Mouse (Mus musculus) urinary bladder, postnatal 4 days (tissue): ENCODE results near the gene Rgs9bp.

Experiments used
- DNase-seq, 2 experiments: peaks; one replicate each; pipeline ENCODE4 v3.0.0; 2021 to 2022; ENCODE audit warnings: low spot score in 2 of 2

Gene Rgs9bp

DNA sequence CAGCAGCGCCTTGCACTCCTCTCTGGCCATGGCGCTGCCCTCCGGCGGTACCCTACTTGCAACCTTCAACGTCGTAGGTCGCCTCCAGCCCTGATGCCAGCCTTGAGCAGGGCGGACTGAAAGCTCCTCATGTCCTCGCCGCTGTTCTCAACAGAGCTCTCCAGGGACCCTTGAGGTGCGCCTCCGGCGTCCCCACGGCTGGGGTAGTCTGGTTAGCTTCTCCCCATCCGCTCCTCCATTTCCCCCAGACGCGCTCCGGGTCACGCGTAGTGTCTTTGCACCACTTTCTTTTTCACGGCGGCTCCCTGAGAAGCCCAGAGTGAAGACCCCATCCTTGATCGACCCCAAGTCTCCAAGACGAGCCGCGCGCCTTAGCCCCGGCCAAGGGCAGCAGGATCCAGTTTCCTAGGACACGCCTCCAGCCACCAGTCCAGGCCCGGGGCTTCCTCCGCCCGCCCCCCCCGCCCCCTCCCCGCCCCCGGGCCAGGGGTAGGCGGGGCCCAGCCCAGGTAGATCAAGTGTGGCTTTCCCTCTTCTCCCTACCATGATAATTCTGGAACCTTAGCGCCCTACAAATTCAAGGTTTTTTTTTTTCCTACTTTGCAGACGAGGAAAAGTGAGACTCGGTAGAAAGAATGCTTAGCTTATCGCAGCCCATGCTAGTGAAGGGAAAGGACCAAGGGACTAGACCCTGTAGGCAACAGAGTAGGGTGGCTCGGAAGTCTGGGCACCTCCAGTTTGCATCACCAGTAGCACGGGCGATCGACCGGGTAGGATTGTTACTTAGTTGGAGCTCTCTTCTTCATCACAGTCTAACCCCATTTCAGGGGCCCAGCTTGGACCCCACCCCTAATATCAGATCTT lies at the start of gene Rgs9bp:
Gene Rgs9bp (minus strand): TSS at position 392 of the 864 bp plus-strand sequence.
- no peak for DNase-seq

DNA sequence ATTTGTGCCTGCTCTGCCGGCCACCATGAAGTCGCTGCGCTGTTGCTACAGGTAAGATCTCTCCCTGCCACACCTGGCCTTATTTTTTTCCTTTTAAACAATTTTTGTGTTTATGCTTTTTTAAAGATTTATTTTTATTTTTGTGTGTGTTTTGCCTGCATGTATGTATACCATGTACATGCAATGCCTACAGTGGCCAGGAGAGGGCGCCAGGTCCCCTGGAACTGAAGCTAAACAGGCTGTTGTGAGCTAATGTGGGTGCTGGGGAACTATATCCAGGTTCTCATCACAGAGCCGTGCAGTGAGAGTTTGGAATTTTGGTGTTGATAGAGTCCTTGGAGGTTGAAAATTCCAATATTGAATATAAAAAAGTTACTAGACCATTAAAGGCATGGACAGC lies 43.1 kb upstream of the Rgs9bp start:
- no peak for DNase-seq

DNA sequence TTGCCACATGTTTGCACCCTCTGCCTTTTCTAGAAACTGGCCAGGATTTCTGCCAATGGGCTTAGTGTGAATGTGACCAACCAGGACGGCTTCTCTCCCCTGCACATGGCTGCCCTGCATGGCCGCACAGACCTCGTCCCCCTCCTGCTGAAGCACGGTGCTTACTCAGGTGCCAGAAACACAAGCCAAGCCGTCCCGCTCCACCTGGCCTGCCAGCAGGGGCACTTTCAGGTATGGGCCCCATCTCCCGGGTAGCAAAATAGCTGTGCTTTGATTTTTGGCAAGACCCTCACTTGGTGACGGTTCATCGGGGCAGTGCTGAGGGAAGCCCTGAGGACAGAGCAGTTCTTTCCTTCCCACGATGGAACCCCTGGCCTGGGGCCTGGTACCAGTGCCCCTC lies 42.0 kb upstream of the Rgs9bp start:
- no peak for DNase-seq

DNA sequence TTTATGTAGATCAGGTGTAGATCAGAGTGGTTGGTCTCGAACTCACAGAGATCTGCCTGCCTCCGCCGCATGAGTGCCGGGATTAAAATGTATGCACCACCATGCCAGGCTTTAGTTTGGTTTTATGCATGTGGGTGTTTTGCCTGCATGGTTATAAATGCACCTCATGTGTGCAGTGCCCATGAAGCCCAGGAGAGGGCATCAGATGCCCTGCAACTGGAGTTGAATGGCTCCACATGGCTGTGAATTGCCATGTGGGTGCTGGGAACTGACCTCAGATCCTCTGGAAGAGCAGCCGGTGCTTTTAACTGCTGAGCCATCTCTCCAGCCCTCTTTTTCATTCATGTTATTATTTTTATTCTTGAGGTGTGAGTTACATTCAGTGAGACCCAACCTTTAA lies 40.7 kb upstream of the Rgs9bp start:
- no peak for DNase-seq

DNA sequence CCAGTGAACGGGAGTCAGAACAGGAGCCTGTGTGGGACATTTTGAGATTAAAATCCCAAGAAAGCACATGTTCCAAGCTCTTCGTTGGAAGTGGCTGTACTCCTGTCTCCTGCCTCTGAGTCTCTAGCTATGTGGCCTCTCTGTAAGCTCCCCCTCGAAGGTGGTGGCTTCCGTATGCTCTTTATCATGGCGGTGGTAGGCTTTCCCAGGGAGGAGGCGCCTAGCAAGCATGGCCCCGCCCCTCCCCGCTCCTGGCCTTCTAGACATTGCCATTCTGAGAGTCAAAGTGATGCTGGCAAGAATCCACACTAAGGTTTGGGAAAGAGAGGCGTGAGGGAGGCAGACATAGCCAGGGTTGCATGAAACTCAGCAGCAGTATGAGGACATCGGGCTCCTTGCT lies 37.2 kb upstream of the Rgs9bp start:
- no peak for DNase-seq

DNA sequence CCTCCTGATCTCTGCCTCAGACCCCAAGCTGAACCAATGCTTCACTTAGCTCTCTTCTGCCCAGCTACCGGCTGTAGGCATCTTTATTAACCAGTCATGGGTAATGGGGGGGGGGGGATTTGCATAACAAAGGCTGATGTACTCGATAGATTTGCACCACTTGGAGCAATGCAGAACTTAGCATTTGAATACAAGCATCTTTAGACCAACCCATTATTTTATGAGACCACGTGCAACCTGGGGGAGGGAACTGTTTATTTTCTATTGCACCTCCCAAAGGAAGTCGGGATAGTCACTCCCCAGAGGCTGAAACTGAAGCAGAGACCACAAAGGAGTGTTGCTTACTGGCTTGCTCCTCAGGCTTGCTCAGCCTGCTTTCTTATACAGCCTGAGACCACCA lies 32.1 kb upstream of the Rgs9bp start:
- DNase-seq = no peak

DNA sequence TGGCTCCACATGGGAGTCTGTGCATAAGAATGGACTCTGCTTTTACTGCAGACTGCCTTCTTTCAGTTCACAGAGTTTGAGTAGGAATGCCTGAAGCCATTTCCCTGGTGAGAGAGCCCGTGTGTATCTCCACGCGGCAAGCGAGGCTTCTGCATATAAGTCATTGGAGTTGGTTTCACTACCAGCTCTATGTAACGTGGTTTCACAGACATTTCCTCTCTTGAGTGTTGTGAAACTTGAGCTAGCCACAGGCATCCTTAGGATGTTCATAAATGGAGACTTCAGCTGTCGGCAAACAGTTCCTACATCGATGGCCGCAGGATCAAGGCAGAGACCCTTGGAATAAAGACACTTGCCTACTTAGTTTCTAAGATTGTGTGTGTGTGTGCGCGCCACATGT lies 23.9 kb upstream of the Rgs9bp start:
- DNase-seq = no peak

DNA sequence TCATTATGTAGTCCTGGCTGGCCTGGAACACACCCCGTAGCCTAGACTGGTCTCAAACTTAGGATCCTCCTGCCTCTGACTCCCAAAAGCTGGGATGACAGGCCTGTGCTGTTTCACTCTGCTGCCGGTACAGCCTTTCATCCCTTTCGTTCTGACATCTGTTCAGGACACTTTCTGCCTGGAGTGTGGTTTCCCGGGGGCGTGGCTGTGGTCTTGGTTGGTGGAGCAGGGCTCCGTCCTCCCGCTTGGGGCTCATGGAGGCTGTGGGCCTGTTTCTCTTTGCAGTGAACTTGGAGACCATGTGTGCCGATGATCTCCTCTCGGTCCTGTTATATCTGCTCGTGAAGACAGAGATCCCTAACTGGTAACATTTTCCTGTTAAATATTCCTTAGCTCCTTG lies 21.4 kb upstream of the Rgs9bp start:
- no peak for DNase-seq

DNA sequence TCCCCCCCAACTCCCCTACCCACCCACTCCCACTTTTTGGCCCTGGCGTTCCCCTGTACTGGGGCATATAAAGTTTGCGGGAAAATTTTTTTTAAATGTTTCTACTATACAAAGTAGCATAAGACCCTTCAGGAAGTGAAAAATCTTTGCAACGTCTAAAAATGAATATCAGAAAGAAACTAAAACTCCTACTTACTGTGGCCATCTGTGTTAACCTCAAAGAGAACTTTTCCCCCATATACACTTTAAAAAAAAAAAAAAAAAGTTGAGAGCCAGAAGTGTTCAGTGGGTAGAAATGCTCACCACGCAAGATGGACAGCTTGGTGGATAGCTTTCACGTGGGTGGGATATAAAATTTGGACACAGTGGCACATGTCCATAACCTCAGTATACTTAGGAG lies 17.4 kb upstream of the Rgs9bp start:
- DNase-seq = no peak

DNA sequence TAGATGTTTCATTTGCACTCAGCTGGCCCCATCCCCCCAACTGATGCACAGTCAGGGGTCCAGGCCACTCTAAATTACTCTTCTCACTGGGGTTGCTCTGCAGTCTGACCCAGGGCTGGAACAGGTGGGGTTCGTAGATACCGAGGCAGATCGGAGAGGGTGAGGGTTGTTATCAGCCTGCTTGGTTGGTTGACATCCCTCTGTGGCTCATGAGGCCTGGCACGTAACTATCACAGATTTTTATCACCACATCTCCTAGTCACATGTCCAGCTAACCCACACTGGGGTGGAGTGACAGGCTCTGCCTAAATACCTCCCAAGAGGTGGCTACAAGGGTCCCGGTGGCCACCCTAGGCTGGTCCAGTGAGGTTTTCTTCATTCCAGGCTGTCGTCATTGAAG lies 15.7 kb upstream of the Rgs9bp start:
- DNase-seq = no peak

DNA sequence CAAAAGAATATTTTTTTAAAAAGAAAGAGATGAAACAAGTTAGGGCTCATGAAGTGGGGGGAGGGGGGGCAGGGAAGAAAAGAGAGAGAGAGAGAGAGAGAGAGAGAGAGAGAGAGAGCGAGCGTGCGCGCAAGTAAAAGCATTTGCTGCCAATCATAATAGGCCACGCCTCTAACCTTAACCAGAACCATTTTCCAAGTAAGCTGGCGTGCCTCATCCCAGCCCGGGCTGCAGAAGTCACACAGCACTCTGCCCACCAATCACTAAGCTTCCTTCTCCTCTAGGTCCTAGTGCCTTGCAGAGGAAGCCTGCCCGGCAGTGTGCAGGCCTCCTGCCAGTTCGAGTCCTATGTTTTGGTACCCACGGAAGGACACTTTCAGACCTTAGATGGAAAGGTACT lies 14.6 kb upstream of the Rgs9bp start:
- no peak for DNase-seq

DNA sequence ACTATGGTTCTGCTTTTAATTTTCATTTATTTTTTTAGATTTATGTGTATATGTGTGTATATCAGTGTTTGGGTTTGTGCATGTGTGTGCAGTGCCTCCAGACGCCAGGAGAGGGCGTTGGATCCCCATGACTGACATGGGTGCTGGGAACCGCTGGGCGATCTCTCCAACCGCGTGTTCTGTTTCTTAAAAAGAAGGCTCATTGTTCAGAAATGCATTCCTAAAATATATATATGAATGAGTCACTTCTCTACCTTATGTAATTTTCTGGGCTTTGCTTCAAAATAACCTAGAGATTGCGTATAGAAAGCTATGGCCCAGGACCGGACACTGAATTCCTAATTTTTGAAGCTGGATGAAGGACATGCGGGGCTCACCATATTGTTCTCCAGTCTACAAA lies 14.1 kb upstream of the Rgs9bp start:
- DNase-seq = no peak

DNA sequence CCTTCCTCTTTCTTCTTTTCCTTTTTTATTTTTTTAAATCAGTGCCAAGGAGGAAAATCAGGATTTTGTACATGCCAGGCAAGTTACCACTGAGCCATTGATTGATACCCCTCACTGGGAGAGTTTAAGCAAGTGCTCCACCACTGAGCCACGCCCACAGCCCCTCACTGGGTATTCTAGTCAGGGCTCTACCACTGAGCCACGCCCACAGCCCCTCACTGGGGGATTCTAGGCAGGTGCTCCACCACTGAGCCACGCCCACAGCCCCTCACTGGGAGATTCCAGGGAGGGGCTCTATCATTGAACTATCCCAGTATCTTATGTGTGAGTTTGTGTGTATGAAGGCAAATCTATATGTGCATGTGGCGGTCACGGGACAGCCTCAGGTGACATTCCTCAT lies 8.9 kb upstream of the Rgs9bp start:
- DNase-seq = no peak

DNA sequence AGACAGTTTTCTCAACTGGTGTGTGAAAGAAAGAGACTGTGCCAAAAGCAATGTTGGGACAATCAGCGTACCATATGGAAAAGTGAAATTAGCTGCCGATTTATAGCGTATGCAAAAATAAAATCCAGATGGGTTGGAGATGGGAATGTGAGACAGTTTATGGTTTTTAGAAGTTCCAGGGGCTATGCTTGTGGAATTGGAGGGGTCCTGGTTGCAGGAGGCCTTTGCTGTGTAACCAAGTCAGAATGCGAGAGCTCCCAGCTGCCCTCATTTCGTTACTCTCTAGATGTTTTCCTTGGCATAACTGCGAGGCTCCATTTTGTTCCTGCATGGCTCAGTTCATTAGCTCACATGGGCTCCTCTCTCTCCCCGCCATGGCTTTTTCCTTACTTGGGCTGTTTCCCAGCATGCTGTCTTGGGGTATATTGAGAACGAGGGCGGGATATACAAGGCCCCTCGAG lies 5.4 kb upstream of the Rgs9bp start:
- no peak for DNase-seq

DNA sequence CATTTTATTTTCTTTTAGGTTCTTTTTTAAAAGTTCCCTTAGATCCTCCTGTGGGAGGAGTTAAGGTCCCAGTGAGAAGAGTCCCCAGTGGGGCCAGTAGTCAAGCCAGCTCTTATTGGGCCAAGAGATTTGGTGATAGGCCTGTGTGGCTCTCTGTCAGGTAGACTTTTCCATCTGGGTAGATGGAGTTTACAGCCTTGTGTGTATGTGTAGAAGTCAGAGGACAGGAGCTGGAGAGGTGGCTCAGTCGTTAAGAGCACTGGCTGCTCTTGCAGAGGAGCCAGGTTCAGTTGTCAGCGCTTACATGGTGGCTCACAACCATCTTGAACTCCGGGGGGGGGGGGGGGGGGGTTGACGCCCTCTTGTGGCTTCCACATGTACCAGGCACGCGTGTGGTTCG lies 4.1 kb upstream of the Rgs9bp start:
- DNase-seq = no peak

DNA sequence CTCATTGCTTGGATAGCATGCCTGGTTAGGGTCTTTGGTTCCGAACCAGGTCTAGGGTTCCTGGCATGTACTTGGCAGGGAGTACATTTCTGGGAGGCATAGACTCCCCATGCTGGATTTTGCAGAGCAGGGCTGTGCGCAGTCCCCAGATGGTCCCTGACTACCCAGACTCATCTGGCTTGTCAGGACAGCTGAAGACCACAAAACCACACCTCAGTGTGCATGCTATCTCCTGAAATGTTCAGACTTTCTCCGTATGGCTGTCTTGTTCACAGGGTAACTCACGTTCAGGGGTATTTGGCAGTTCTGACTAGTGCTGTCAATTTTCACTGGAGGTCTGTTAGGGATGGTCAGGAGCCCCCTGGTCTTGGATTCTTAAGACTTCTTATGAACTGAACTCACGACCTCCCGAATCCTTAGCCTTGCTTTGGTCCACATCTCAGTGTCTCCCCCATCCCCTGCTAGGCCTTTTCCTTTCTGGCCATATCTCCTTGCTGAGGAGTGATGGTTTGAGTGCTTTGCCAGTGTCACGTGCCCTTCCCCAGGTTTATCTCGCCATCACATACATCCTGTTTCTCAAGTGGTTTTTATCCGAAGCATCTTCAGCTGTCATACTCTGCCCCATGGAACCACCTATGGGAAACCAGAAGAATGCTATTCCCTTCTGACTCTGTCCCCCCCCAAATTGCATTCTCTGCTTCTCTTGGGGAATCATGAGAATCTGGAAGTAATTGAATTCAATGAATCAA lies 3.5 kb upstream of the Rgs9bp start:
- no peak for DNase-seq

DNA sequence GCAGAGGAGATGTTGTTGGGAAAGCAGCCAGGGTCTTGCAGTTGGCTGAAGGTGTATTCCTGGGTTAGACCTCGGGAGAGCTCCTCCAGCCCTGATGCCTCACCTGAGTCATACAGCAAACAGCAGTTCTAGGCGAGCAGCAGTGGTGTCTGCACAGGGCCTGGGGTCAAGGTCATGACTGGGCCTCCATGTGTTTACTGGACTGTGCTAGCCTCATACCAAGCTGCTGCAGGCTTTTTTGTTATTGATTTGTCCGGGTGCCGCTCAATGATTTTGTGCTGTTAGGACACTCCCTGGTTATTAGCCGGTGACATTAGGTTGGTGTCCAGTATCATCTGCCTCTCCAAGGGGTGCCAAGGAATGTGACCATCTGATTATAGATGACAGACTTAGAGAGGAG lies 2.3 kb upstream of the Rgs9bp start:
- DNase-seq = no peak

DNA sequence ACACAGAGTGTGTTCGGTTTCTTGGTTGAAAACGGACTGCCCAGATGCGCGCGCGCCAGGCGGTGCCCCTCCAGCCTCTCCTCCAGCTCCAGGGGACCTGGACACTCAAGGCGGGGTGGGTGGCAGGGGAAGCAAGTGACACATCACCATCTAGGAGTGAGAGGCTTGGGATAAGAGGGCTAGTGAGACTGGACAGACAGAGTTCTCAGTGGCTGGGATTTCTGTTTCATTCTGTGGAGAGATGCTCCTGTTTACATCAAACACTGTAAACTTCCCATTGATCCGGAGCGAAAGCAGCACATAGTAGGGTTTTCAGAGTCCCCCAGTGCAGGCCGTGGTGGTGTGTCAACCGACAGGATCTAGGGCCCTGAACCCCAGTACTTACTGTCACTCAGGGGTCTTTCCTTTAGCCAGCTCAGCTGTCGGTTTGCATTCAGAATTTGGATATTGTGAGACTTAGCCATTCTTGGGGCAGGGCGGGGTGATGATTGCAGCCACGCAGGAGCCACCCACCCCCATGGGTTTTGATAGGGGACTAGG lies 1.6 kb upstream of the Rgs9bp start:
- DNase-seq = no peak

DNA sequence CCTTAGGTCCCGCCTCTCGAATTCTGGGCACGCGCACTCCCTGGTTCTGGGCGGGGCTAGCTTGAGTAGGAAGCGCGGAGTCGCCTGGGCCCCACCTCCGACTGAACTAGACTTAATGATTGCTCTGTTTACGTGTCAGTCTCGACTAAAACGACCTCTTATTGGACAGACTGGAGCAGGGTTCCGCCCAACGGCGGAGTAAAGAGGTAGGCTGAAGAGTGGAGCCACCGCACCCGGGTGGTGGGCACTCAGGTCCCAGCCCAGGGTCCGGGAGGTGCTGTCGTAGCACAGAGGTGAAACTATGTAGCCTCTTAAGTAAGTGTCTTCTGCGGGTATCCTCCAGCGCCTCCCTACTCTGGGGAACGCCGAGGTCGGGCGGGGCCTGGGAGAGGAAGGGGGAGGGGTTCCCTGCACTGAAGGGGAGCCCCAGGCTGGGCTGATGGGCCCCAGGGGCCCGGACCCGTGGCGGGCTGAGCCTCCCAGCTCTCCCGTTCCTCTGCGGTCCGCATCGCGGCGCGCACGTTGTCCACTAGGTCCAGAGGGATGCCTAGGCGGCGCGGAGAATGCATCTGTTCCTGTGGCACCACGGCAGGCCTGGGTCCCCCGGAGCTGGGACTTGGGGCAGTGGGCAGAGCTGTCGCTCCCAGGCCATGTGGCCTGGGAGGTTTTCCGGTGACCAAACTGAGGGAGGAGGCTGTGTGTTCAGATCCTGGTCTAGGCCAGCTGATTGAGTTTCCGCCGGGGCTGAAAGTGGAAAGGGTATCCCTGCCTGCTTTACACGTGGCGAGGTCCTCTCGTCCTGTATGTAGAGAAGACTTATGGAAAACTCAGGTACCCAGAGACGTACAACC lies 898 bp upstream of the Rgs9bp start, which contains the start of gene Ankrd27:
Gene Ankrd27 (plus strand): TSS at position 190 of the 851 bp plus-strand sequence.
- peak; percentile 90 to 94 for DNase-seq

DNA sequence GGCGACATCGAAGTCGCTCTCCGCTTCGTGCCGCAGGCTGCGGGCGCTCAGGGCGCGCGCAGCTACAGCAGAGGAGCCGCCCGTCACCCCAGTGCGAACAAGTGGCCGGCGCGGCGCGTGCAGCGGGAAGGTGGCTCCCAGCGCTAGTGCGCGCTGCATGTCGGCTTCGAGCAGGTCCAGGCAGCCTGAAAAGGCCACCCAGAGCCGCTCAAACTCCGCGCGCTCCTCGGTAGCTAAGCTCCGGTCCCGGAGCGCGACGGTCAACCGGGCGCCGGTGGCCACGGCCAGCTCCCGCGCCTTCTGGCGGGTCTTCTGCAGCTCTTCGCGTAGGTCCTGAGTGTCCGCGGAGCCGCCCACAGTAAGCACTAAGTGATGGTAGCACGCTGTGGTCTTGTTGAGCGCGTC lies 594 bp downstream of the Rgs9bp start:
- DNase-seq = no peak

DNA sequence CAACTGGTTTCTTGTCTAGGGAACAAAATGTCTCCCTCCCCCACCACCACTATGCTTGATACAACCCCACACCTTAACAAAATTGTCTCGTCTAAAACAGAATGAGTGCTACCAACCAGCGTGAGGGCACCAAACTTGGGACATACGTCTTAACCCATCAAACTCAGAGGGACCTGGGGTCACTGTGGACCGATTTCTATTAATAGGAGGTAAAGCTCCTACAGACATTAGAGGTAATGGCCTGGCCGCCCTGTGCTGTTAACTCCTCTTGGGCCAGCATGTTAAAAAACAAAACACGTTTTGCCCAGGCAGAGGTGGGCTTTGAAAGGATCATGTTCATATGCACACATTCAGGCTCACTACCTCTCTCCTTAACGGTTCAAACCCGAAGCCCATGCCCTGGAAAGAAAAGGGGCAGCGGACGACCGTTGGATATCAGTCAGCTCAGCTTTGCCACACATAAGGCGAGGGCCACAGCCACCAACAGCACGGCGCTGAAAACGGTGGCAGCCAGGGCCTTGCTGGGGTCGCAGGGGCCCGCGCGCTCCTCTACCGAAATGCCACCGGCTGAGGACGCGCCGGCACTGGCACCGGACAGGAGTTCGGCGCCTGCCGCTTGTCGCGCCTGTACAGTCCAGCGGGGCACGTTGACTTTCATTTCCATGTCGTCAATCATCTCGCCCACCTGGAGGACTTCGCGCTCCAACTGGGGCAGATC lies 1.2 kb downstream of the Rgs9bp start:
- DNase-seq = no peak
